Mouse (Mus musculus): ENCODE data around the gene Nudt3. TPM values are rescaled to one million over a fixed set of nuclear protein-coding genes. Genes with fewer than 3 reads are reported as not detected.

Gene Nudt3
- polyA plus RNA-seq, 1 experiment from 2014 or later: 115 TPM

DNA sequence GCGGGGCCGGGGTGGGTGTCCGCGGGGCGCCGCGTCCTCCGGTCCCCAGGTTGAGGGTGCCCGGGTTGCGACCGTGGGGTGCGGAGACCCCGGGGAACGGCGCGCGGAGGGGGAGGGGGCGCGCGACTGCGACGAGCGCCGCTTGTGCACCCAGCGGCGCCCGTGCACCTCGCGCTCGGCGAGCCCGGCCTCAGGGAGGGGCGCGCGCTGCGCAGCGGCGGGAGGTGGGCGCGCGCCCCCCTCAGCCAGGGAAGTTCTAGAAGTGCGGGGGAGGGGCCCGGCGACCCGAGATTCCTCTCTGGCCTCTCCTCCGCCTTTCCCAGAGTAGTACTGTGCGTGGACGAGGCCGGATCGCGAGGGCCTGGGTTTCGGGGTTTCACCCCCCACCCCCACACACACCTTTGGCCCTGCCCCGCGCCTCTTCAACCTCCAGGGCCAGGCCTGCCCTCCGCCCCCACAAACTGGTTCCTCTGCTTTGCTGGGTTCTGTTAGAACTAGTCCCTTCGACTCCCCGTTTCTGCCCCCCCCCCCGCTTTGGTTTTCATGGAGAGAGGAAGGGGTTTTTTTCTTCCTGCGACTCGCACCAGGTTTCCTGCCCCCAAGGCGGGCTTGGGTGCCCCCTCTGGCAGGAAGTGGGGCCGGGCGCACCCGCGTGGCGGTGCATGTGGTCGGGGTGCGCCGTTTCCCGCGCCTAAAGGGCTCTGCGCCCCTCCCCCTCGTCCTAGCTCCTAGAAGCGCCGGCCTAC lies 65.9 kb downstream of the Nudt3 start:
- Histone ChIP-seq H3K9ac (peak overlapping the region; percentile 89), H3K4me2 (replicated peaks) (peak overlapping the region; percentile 82), H3K36me3 (replicated peaks; ENCODE audit: control insufficient read depth, insufficient read depth) (peaks cover 15% of the 10 kb centered on the region), H3K9me3 (ENCODE audit: control insufficient read depth, low read length) (no peaks in the 10 kb centered on the region), H3K27me3 (ENCODE audit: control insufficient read depth, insufficient read depth, low read length) (peaks cover 10% of the 10 kb centered on the region; the same call in 1 of the 2 replicates), H3K4me1 (replicated peaks; ENCODE audit: control insufficient read depth, insufficient read depth, low read length) (peaks cover 19% of the 10 kb centered on the region), H3K4me3 (replicated peaks; ENCODE audit: low read length) (peak overlapping the region; percentile 83), H3K27ac (peak overlapping the region; percentile 94)
- DNase-seq (ENCODE audit: low spot score): peak; percentile 63
- peak; percentile 47 for ATAC-seq (ENCODE audit: low FRiP score)
- under 1% methylated on average over 50 of the region's 75 CpGs for WGBS

GRCm38 (mm10) chr17:27556315-27557011 lies 66.8 kb downstream of the Nudt3 start, which contains the start of gene Hmga1:
Gene Hmga1 (plus strand): TSS chr17:27556497.
- no peaks in the 10 kb centered on the region for H3K9me3 ChIP-seq (ENCODE audit: control insufficient read depth, low read length)
- ATAC-seq (ENCODE audit: low FRiP score) (peak; percentile 77), DNase-seq (ENCODE audit: low spot score) (peak; percentile 89)
- H3K27ac ChIP-seq: peak within 1 kb of the TSS; percentile 94
- H3K9ac ChIP-seq: peak within 1 kb of the TSS; percentile 89
- under 1% methylated on average over 79 of the region's 79 CpGs for WGBS
- peak within 1 kb of the TSS; percentile 83 for H3K4me3 ChIP-seq (replicated peaks; ENCODE audit: low read length)
- H3K4me1 ChIP-seq (replicated peaks; ENCODE audit: control insufficient read depth, insufficient read depth, low read length): peaks cover 19% of the 10 kb centered on the region
- H3K4me2 ChIP-seq (replicated peaks): peak within 1 kb of the TSS; percentile 82
- peaks cover 9% of the 10 kb centered on the region for H3K36me3 ChIP-seq (replicated peaks; ENCODE audit: control insufficient read depth, insufficient read depth)
- peaks cover 10% of the 10 kb centered on the region; the same call in 1 of the 2 replicates for H3K27me3 ChIP-seq (ENCODE audit: control insufficient read depth, insufficient read depth, low read length)

GRCm38 (mm10) chr17:27555512-27556172 lies 67.7 kb downstream of the Nudt3 start:
- Histone ChIP-seq H3K27me3 (ENCODE audit: control insufficient read depth, insufficient read depth, low read length) (peaks cover 10% of the 10 kb centered on the region; the same call in 1 of the 2 replicates), H3K27ac (no peak overlapping the region), H3K4me3 (replicated peaks; ENCODE audit: low read length) (peak overlapping the region; percentile 83), H3K36me3 (replicated peaks; ENCODE audit: control insufficient read depth, insufficient read depth) (0 out of 2 replicates have a peak, but pooled peaks cover 1% of the 10 kb centered on the region), H3K9ac (peak overlapping the region; percentile 89), H3K4me1 (replicated peaks; ENCODE audit: control insufficient read depth, insufficient read depth, low read length) (peaks cover 19% of the 10 kb centered on the region), H3K9me3 (ENCODE audit: control insufficient read depth, low read length) (no peaks in the 10 kb centered on the region), H3K4me2 (replicated peaks) (peak overlapping the region; percentile 82)
- under 1% methylated on average over 42 of the region's 55 CpGs for WGBS
- no peak for ATAC-seq (ENCODE audit: low FRiP score)
- no peak for DNase-seq (ENCODE audit: low spot score)

GRCm38 (mm10) chr17:27555075-27555511 lies 68.2 kb downstream of the Nudt3 start:
- Histone ChIP-seq H3K4me1 (replicated peaks; ENCODE audit: control insufficient read depth, insufficient read depth, low read length) (peaks cover 19% of the 10 kb centered on the region), H3K9ac (peak overlapping the region; percentile 89; the same call in 1 of the 2 replicates), H3K36me3 (replicated peaks; ENCODE audit: control insufficient read depth, insufficient read depth) (no peaks in the 10 kb centered on the region), H3K9me3 (ENCODE audit: control insufficient read depth, low read length) (no peaks in the 10 kb centered on the region), H3K27ac (peak overlapping the region; percentile 20; the same call in 1 of the 2 replicates), H3K4me3 (replicated peaks; ENCODE audit: low read length) (peak overlapping the region; percentile 83), H3K4me2 (replicated peaks) (peak overlapping the region; percentile 82), H3K27me3 (ENCODE audit: control insufficient read depth, insufficient read depth, low read length) (peaks cover 10% of the 10 kb centered on the region; the same call in 1 of the 2 replicates)
- under 1% methylated on average over 11 of the region's 39 CpGs for WGBS
- ATAC-seq (ENCODE audit: low FRiP score): no peak
- DNase-seq (ENCODE audit: low spot score): no peak

DNA sequence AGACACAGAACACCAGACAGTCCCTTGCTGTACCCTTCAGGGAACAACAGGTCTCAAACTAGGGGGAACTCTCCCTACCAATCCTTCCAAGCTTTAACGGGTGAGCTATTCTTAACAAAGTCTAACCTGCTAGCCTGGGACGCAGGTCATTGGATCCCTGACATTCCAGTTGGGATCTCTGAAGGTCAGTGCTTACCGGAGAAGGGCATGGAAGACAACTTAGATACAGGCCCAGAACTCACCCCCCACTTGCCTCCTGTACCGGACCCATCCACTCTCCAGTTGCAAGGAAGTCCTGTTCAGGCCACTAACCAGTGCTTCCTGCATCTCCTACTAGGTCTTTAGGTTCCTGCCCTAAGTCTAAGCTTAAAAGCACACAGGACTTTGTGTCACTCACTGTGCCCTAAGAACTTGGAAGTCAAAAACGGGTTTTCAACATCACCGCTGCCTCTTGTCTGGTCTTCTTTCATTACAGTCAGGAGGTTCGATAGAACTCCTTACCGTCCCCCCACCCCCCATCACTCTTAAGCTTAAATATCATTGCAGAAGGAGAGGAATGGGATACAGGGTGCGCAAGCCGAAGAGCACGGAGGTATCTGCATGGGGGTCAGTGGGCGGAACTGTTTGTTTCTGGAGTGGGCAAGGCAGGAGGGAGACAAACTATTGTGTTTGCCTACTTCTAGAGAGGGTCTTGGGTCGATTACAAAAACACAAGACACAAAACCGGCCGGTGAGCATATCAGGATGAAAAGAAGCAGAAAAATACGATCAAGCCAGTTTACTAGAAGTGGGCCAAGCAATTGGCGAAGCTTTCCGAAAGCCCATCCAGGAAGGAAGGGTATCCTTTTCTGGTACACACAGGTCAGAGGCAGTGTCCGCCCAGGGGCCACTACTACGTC lies 69.0 kb downstream of the Nudt3 start:
- Histone ChIP-seq H3K9ac (no peak overlapping the region), H3K27ac (peak overlapping the region; percentile 20; the same call in 1 of the 2 replicates), H3K4me2 (replicated peaks) (peak overlapping the region; percentile 82; the same call in 1 of the 2 replicates), H3K36me3 (replicated peaks; ENCODE audit: control insufficient read depth, insufficient read depth) (no peaks in the 10 kb centered on the region), H3K27me3 (ENCODE audit: control insufficient read depth, insufficient read depth, low read length) (peaks cover 10% of the 10 kb centered on the region; the same call in 1 of the 2 replicates), H3K4me1 (replicated peaks; ENCODE audit: control insufficient read depth, insufficient read depth, low read length) (peaks cover 19% of the 10 kb centered on the region), H3K4me3 (replicated peaks; ENCODE audit: low read length) (no peak overlapping the region), H3K9me3 (ENCODE audit: control insufficient read depth, low read length) (no peaks in the 10 kb centered on the region)
- 44% methylated on average over 20 of the region's 20 CpGs for WGBS
- no peak for ATAC-seq (ENCODE audit: low FRiP score)
- no peak for DNase-seq (ENCODE audit: low spot score)

GRCm38 (mm10) chr17:27552215-27553201 lies 70.8 kb downstream of the Nudt3 start:
- Histone ChIP-seq H3K9ac (no peak overlapping the region), H3K4me2 (replicated peaks) (no peak overlapping the region), H3K27ac (no peak overlapping the region), H3K4me3 (replicated peaks; ENCODE audit: low read length) (no peak overlapping the region), H3K36me3 (replicated peaks; ENCODE audit: control insufficient read depth, insufficient read depth) (no peaks in the 10 kb centered on the region), H3K4me1 (replicated peaks; ENCODE audit: control insufficient read depth, insufficient read depth, low read length) (peaks cover 5% of the 10 kb centered on the region), H3K27me3 (ENCODE audit: control insufficient read depth, insufficient read depth, low read length) (peaks cover 7% of the 10 kb centered on the region; the same call in 1 of the 2 replicates), H3K9me3 (ENCODE audit: control insufficient read depth, low read length) (no peaks in the 10 kb centered on the region)
- no peak for ATAC-seq (ENCODE audit: low FRiP score)
- 73% methylated on average over 23 of the region's 23 CpGs for WGBS
- no peak for DNase-seq (ENCODE audit: low spot score)

- 57% methylated on average over 10 of the region's 10 CpGs for WGBS
- ATAC-seq (ENCODE audit: low FRiP score): no peak
Observed at GRCm38 (mm10) chr17:27551393-27551940, 71.8 kb downstream of the Nudt3 start.

More at GRCm38 (mm10) chr17:27551393-27551940, 71.8 kb downstream of the Nudt3 start:
- no peak overlapping the region for H3K27ac ChIP-seq
- H3K27me3 ChIP-seq (ENCODE audit: control insufficient read depth, insufficient read depth, low read length): peaks cover 7% of the 10 kb centered on the region; the same call in 1 of the 2 replicates
- no peaks in the 10 kb centered on the region for H3K36me3 ChIP-seq (replicated peaks; ENCODE audit: control insufficient read depth, insufficient read depth)
- no peak overlapping the region for H3K9ac ChIP-seq
- DNase-seq (ENCODE audit: low spot score): no peak
- H3K4me1 ChIP-seq (replicated peaks; ENCODE audit: control insufficient read depth, insufficient read depth, low read length): peaks cover 3% of the 10 kb centered on the region; the same call in 1 of the 2 replicates
- no peaks in the 10 kb centered on the region for H3K9me3 ChIP-seq (ENCODE audit: control insufficient read depth, low read length)
- H3K4me3 ChIP-seq (replicated peaks; ENCODE audit: low read length): no peak overlapping the region
- no peak overlapping the region for H3K4me2 ChIP-seq (replicated peaks)

All from hindbrain, embryonic 14.5 days (tissue).